Mouse (Mus musculus) spleen, postnatal 10 days (tissue): ENCODE data around the gene Arhgap21.
A peak's percentile ranks its signal among the peaks of the same experiment; 100 is the strongest.
"Not testable (repeated sequence)": the region's sequence is repeated elsewhere in the genome, so short reads cannot be mapped to it uniquely, and the experiment has no call there.

Experiments
- DNase-seq, 2 experiments: peaks; one replicate each; pipeline ENCODE4 v3.0.0; 2021 to 2022; ENCODE audit warnings: low spot score in 2 of 2

Arhgap21 gene

DNA sequence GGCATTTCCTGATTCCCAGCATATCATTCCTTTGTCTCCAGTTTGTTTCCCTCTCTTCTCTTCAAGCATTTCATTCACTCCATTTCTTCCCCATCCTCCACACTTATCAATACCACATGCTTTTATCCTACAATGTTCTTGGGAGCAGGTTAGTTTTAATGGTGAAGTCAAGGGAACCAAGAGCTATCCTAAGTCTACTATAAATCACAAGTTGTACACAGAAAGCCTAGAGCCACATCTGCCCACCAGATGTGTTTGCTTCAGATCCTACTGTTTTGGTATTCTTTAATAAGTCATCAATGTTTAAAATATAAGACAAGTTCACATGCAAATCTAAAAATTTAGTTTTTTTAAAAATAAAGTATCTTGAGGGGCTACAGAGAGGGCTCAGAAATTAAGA lies 27.6 kb downstream of the Arhgap21 start:
- no peak for DNase-seq

DNA sequence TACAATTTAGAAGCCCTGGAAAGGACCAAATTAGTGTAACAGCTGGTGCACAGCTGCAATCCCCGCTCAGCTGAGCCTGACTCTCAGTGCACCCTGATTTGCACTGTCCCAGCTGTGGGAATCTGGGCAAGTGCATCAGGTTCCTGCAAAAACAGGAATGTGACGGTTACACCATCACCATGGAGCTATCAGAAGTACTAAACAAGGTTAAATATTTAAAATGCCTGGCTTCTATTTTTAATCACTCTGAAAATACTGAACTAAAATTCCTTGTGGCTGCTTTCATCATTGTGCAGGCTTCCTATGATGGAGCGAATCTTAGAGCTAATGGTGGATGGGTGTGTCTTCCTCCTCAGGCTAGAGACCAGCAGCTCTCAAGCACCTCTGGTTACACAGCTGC lies 29.3 kb downstream of the Arhgap21 start:
- DNase-seq, result no peak

DNA sequence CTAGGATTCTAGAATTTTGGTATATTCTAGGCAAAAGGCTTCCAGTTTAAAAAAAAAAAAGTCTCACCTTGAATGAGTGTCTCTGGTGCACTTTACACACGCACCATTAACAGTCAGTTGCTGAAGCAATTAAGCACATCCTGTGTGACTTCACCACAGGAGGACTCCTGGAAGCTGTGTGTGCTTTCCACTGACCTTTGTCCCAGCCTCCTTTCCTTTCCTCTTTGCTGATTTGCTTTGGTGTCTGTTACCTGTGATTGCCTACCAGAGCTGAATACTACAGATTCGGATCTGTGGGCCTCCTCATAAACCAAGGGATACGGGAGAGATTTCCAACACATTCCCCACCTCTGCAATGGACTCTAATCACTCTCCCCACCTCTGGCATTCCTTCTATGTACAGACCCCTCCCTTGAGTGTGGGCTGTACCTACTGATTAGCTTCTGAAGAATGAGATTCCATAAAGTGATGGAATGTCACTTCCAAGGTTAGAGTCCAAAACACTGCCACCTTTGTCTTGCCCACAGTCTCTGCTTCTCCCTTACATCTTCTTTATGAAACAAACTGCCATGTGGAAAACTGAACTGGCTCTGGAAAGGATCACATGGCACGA lies 32.0 kb downstream of the Arhgap21 start:
- no peak for DNase-seq

GRCm38 (mm10) chr2:20934406-20934805 lies 34.3 kb downstream of the Arhgap21 start:
- no peak for DNase-seq

- no peak for DNase-seq
These were observed 35.9 kb downstream of the Arhgap21 start for GRCm38 (mm10) chr2:20932748-20933313.

DNA sequence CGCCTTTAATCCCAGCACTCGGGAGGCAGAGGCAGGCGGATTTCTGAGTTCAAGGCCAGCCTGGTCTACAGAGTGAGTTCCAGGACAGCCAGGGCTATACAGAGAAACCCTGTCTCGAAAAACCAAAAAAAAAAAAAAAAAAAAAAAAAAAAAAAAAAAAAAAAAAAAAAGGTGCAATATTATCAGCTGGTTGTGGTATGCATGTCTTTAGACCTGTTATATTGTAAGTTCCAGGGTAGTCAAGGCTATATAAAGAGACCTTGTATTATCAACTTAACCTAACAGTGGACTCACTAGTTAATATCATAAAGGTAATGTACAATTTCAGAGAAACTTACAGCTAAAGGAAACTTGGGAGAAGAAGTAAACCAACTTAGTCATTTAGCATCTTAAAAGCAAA lies 36.9 kb downstream of the Arhgap21 start:
- not testable (repeated sequence) for DNase-seq

- no peak for DNase-seq
These were observed 40.2 kb downstream of the Arhgap21 start for GRCm38 (mm10) chr2:20928454-20928853.

GRCm38 (mm10) chr2:20924938-20925337 lies 43.7 kb downstream of the Arhgap21 start:
- DNase-seq, result no peak

GRCm38 (mm10) chr2:20922366-20922765 lies 46.3 kb downstream of the Arhgap21 start:
- DNase-seq, result no peak

DNA sequence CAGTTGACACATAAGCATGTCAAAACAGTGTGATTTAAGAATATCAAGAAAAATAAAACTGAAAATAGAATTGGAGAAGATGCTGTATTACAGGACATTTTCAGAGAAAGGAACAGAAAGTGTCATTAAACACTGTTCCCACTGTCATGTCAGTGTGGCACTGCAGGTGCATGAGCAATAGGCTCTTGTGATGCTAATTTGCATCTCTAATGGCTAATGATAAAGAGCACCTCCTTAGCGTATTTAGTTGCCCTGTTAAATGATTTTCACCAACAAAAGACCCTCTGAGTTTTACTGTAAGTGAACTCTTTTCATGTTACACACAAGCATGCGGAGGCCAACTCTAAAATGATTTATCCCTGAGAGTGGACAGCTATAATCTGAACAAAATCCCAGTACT lies 47.1 kb downstream of the Arhgap21 start:
- DNase-seq, result no peak

- DNase-seq, result no peak
These were observed 47.7 kb downstream of the Arhgap21 start for GRCm38 (mm10) chr2:20921021-20921420.

GRCm38 (mm10) chr2:20914531-20915320 lies 54.0 kb downstream of the Arhgap21 start:
- DNase-seq, result no peak

- no peak for DNase-seq
These were observed 55.7 kb downstream of the Arhgap21 start for GRCm38 (mm10) chr2:20913019-20913415.

DNA sequence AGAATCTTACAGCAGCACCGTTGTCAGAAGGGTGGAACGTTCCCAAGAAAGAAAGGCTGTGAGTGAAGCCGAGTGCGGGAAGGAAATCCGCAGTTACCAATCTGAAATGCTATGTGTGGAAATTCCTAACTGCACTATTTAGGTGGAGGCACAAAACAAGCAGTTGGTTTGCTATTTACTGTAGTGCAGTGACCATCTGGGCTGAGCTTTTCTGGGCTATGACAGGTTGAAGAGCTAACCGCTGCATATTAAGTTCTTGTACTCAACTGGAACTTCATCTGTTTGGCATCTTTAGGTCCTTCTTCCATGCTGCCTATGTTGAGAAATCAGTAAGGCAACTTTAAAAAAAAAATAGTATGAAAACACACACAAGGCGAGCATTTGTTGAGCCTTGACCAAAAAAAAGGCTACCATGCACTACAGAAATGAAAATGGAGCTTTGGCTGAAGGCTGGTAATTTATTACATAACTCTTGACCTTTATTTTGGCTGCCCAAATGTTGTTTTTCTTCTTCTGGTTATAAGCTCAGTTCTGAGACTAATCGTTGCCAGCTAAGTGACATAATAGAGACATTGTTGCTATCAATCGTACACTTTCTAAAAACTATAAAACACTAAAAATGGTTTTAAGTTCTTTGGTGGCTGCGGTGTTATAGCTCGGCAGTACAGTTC lies 56.2 kb downstream of the Arhgap21 start:
- no peak for DNase-seq

GRCm38 (mm10) chr2:20910446-20910845 lies 58.2 kb downstream of the Arhgap21 start:
- DNase-seq, result no peak

GRCm38 (mm10) chr2:20909404-20909803 lies 59.3 kb downstream of the Arhgap21 start:
- no peak for DNase-seq

DNA sequence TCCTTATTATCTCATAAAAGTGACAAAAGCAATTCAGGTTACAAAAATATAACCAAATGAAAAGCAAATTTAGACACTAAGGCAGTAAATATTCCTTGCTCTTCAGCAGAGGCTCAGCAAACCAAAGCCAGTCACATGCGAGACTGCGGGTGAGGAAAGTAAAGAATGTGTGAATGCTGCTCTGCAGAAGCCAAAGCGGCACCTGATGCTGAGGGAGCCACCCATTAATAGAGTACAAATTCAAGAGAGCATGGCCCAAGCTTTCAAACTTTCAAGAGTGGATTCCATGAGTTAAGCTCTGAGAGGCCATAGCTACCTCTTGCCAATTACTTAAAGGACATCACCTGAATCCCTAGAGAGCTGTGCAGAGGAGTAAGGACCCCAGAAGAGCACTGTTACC lies 61.4 kb downstream of the Arhgap21 start:
- no peak for DNase-seq

- DNase-seq, result no peak
These were observed 63.3 kb downstream of the Arhgap21 start for GRCm38 (mm10) chr2:20905411-20905810.

DNA sequence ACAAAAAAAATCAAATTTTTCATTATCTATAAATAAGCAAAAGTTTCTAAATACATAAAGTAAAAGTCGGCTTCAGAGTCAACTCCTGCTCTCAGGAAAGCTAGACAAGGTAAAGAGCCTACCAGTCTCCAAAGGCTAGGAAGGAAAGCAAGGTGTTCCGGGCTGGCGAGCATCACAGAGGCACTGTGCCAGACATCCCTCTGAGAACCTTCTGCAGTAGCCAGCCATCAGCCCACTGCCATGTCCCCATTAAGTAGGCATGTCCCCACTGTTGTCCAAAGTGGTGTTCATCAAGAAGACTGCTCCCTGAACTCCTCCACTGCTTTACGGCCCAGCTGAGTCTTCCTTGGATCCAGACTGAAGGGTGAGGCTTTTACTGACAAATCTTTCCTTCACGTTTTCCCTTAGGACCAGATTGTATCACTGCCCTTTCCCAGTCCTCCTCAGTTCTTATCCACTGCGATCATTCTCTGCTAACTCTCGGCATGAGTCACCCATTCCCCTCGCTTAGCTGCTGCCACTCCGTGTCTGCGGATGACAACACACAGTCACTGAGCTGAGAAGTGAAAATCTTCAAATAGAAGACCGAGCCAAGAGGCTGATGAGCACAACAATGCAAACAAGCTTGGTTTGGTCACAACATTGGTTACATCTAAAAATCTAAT lies 65.6 kb downstream of the Arhgap21 start:
- DNase-seq, result no peak

- no peak for DNase-seq
These were observed 66.8 kb downstream of the Arhgap21 start for GRCm38 (mm10) chr2:20901916-20902315.

DNA sequence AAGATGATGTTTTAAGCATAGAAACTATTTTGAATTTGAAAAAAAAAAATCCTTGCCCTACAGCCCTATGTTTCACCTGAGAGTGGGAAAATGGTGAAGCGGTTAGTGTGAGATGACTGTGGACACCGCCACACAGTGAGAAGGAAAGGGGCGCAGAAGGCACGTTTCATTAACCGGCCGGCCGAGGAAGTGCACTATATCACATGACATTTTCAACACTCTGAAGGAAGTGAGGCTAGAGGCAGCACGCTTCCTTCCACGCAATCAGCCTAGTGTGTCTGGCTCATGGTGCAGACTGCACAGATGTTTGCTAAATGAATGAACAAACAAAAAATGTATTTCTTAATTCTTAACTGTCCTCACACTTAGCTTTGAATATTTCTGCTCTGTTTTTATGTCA lies 69.4 kb downstream of the Arhgap21 start:
- peak in 1 of 2 experiments; percentile 36 for DNase-seq

GRCm38 (mm10) chr2:20898684-20899083 lies 70.0 kb downstream of the Arhgap21 start:
- peak; percentile 38 to 69 for DNase-seq
